Mouse (Mus musculus) T-helper 17 cell (primary cell): ENCODE data around the gene Zfp689.

Source experiments
- in situ Hi-C, 2 experiments: fragments of 300-600 bp; cut with MboI, MseI; formaldehyde crosslinking; loops; 1 replicate in 1 of 2; 2 replicates in 1 of 2; pipeline ENCODE4 v1.15.1; 2025; ENCODE audit warnings: high pct_unique_total_duplicates in 2 of 2

Gene Zfp689

DNA sequence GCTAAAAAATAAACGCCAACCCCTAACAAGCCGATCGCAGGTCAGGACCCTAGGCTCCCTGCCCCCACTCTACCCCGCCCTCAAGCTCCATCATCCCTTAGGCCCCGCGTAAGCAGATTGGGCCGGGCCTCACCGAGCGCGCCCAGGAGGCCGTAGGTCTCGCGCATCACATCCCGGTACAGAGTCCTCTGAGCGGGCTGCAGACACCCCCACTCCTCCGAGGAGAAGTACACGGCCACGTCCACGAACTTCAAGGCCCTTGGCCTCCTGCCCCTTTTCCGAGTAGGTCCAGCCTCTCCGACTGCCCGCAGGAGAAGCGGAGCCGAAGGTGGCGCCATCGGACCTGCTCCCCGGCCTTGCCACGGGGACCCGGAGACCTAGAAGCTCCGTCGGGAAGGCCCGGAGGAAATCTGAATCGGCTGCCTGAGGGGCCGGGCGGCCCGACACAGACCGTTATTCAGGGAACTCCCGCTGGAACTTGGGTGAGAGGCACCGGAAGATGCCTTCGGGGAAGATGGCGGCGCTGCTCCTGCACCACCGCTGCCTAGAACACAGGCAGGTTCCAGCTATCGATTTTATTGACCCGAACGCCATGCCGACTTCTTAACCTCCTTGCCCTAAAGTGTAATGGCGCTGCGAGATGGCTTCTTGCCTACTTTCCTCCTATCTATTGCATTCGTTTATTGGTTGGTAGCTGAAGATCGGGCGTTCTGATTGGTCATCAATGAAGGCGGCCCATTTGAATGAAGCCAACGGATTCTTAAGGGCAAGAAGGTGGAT, at the start of gene Zfp689:
Zfp689 (minus strand) TSS at position 638 of the 780 bp plus-strand sequence.
- in situ Hi-C loops = no loop called here

GRCm38 (mm10) chr7:127498407-127498806, 49.4 kb upstream of the Zfp689 start:
- in situ Hi-C loops = no loop called here

GRCm38 (mm10) chr7:127497382-127497781, 48.4 kb upstream of the Zfp689 start:
- in situ Hi-C loops = no loop called here

DNA sequence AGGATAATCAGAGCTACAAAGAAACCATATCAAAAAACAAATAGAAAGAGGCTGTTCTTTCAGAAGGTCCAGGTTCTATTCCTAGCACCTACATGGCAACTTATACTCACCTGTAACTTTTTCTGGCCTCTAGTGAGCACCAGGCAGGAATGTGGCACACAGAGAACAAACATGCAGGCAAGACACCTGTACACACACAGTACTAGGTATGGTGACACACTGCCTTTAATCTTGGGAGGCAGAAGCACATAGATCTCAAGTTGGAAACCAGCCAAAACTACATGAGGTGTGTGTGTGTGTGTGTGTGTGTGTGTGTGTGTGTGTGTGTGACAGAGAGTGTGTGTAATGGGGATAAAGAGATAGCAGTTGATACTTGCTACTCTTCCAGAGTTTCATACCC, 45.7 kb upstream of the Zfp689 start:
- in situ Hi-C loops = loop anchor here in 1 of 2 experiments (5.0 kb wide), 1 partner anchor 132 kb away; no protein-coding TSS in a partner anchor

GRCm38 (mm10) chr7:127491846-127492245, 42.9 kb upstream of the Zfp689 start:
- in situ Hi-C loops = loop anchor here in 1 of 2 experiments (5.0 kb wide), 1 partner anchor 130 kb away; no protein-coding TSS in a partner anchor

DNA sequence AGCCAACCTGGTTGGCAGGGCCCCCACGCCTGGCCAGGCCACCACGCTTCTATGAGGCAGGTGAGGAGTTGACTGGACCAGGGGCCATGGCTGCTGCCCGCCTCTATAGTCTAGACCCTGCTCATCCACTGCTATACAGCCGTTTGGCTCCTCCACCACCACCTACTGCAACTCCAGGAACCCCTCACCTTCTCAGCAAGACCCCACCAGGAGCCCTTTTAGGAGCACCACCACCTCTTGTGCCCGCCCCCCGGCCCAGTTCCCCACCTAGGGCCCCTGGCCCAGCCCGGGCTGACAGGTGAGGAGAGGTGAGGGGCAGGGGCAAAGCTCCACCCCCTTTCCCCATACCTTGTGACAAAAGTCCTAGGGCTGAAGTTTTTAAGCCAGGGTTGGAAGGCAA, 41.0 kb upstream of the Zfp689 start:
- in situ Hi-C loops = loop anchor here (5.0 to 10.0 kb wide), 3 partner anchors 123 to 705 kb away; partner anchors contain the start of gene Tbx6 (in 1 of the 2)

GRCm38 (mm10) chr7:127488364-127488763, 39.4 kb upstream of the Zfp689 start:
- in situ Hi-C loops = loop anchor here in 1 of 2 experiments (5.0 to 10.0 kb wide), 2 partner anchors 121 to 704 kb away; partner anchors contain the start of gene Tbx6

DNA sequence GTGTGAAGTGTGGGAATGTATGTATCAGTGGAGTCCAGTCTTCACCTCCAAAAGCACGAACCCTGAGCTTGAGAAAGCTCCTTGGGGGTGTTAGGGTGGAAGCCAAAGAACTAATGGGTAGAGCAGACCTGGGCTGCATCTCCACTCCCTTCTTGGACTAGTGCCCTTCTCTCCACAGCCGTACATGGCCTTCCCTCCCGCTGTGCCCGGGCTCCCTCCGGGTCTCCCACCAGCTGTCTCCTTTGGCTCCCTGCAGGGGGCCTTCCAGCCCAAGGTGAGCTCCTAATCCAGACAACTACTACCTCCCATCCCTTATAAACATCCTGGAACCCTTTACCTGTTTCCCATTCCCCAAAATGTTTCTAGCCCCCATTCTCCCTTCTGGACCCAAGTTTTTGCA, 36.5 kb upstream of the Zfp689 start:
- in situ Hi-C loops = loop anchor here in 1 of 2 experiments (5.0 to 10.0 kb wide), 2 partner anchors 118 to 701 kb away; partner anchors contain the start of gene Tbx6

GRCm38 (mm10) chr7:127480321-127480720, 31.4 kb upstream of the Zfp689 start:
- in situ Hi-C loops = loop anchor here in 1 of 2 experiments (10.0 kb wide), 1 partner anchor 696 kb away; the partner anchor contains the start of gene Tbx6

DNA sequence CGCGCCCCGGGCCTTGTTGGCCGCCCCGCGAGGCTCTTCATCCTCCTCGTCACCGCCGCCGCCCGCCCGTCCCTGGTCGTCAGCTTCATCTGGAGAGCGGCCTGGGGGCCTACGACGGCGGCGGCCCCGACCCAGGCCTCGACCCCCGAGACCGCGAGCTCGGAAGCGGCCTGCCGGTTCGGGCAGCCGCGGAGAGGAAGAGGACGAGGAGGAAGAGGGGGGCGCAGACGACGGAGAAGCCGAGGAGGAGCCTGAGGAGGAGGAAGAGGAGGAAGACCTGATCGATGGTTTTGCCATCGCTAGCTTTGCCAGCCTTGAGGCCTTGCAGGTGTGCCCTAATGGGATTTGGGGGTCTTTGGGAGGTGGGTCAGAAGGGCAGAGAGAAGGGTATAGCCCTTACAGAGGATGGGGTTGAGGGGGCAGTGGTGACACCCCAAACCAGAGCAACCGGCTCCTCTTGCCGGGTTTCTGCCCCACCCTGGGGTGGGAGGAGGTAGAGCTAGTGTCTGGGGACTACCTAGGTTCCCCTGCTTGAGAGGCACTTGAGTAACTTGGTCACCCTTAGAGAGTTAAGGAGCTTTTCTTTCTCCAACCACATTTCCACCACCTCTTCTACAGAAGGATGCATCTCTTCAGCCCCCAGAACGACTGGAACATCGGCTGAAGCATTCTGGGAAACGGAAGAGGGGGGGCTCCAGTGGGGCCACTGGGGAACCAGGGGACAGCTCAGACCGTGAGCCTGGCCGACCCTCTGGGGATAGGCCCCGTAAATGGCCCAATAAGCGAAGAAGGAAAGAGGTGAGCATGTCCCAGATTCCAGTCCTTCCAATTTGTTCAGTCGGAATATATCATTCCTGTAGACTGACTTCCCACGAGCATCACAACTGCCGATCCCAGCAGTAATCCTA, 30.6 kb upstream of the Zfp689 start:
- in situ Hi-C loops = loop anchor here (10.0 kb wide), 2 partner anchors 695 to 825 kb away; partner anchors contain the start of gene Tbx6 (in 1 of the 2)

- in situ Hi-C loops = loop anchor here in 1 of 2 experiments (10.0 kb wide), 1 partner anchor 824 kb away; no protein-coding TSS in a partner anchor
Observed at GRCm38 (mm10) chr7:127478635-127479317, 29.8 kb upstream of the Zfp689 start, which contains the start of gene Fbrs. Gene Fbrs (plus strand): TSS chr7:127479199.

DNA sequence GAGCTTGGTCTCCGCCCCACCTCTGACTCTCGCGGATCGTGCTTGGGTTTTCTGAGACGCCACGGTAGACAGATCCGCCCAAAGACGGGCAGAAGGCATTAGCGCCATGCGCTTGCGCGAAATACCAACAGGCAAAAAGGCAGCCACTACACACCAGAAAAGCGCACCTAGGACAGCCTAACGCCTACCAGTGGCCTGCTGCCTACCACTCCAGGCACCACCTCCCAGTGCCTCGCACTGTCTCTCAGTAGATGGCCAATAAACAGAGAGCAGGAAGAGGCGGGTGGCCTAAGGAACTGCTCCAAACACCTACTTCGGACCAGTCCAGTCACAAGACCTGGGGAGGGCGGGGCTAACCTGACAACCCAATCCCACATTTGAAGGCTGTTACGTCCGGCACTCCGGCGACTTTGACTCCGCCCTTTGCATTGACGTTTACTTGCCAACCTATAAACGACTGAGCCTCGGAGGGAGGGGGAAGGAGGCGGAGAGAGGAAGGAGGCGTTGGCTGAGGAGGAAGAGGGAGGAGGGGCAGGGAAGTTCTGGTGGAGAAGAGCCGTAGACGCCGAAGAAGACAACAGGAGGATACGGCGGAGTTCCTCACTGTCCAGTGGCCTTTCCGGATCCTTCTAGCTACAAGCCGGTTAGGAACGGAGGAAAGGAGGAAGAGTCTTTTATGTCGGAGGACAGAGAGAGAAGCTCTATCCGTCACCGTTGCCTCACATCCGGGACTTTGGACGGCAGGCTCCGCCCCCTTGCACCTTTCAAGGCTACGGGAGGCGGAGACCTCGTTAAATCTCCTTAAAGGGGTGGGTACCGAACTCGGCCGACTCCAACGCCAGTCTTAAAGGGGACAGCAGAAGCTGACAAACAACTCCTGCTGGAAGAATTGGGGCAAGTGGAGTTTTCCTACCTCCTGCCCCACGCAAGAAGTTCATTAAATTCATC, 29.0 kb upstream of the Zfp689 start:
- in situ Hi-C loops = loop anchor here in 1 of 2 experiments (10.0 kb wide), 1 partner anchor 823 kb away; no protein-coding TSS in a partner anchor

DNA sequence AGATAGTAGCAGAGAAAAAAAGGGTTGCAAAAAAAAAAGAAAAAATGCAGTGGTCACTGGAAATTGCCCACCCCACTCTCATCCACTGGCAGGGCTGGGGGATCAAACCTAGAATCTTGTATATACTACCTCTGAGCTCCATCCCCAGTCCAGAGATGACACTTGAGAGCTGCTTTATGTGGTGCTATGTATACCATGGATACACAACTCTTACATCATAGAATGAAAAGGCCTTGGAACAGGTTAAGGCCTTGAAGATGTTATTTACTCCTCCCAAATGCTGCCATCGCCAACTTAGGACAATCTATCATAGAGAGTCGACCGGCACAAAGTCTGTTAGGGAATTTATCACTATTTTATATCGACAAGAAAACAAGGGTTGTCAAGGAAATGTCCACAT, 27.9 kb upstream of the Zfp689 start:
- in situ Hi-C loops = loop anchor here in 1 of 2 experiments (10.0 kb wide), 1 partner anchor 822 kb away; no protein-coding TSS in a partner anchor

GRCm38 (mm10) chr7:127476336-127476735, 27.4 kb upstream of the Zfp689 start:
- in situ Hi-C loops = loop anchor here in 1 of 2 experiments (10.0 kb wide), 1 partner anchor 822 kb away; no protein-coding TSS in a partner anchor

DNA sequence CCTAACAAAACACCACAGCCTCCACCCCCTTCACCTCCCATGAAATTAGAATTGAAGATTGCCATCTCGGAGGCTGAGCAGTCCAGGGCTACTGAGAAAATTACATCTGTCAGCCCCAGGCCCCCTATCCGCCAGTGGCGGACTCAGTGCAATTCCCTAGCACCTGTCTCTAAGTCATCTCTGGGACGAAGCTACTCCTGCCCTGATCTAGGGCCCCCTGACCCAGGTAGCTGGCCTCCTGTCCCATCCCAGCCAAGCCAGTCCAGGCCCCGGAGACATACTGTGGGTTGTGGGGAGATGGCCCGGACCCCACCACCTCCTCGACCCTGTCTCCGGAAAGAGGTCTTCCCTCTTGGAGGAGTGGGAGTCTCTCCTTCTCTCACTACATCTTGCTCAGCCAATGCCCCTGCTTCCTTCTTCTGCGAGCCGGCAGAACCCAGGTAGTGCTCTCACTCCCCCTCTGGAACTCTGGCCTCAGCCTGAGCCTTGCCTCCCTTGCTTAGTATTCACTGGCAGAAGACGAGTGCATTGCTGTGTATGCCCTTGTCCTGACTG, 26.3 kb upstream of the Zfp689 start:
- in situ Hi-C loops = loop anchor here in 1 of 2 experiments (10.0 kb wide), 1 partner anchor 820 kb away; no protein-coding TSS in a partner anchor

DNA sequence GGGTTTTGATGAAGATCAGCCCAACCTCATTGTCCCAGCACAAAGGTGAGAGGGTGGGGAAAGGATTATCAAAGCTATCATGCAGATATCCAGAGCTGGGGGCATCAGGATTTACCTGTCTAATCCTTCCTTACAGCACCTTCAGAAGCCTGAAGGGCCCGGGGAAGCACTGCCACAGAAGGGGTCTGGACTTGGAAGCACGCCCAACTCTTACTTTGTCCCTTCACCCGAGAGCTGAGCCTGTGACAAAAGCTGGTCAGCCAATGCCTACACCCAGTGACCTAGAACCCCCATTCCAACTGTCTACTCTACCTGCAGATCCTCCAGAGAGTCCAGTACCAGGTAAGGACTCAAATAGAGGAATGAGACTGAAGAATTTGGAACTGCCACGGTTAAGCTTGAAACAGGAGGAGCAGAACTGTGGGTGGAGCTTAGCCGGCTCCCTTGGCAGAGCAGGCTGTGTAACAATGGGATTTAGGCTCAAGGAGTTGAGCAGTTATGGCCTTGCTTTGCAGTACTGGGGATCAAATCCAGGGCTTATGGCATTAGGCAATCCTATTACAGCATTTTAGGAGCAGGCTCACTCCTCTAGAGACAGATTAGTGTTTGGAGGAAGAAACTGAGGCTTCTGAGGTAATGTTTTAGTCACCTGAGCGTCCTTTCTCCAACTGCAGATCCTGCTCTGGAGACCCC, 25.6 kb upstream of the Zfp689 start:
- in situ Hi-C loops = loop anchor here in 1 of 2 experiments (10.0 kb wide), 1 partner anchor 820 kb away; no protein-coding TSS in a partner anchor

- in situ Hi-C loops = loop anchor here in 1 of 2 experiments (10.0 kb wide), 1 partner anchor 819 kb away; no protein-coding TSS in a partner anchor
Observed at GRCm38 (mm10) chr7:127473705-127474104, 24.7 kb upstream of the Zfp689 start.

- in situ Hi-C loops = loop anchor here in 1 of 2 experiments (10.0 kb wide), 1 partner anchor 817 kb away; no protein-coding TSS in a partner anchor
Observed at GRCm38 (mm10) chr7:127472060-127472459, 23.1 kb upstream of the Zfp689 start.
